Mouse (Mus musculus) lung, adult 2 months (tissue): ENCODE data around the gene A1cf. TPM values are rescaled to one million over a fixed set of nuclear protein-coding genes. Genes with fewer than 3 reads are reported as not detected.

Experiments
- DNase-seq: peaks from one replicate; pipeline ENCODE4 v3.0.0; 2022
- H3K4me1 ChIP-seq: fragments of 200-500 bp; 2 replicates; pipeline ENCODE4 v1.6.1; 2011; ENCODE audit warnings: low read length; ENCODE audit not compliant: control insufficient read depth, insufficient read depth
- H3K4me3 ChIP-seq: fragments of 200-500 bp; replicated peaks from 2 replicates; pipeline ENCODE3; 2011; ENCODE audit warnings: low read depth, mild to moderate bottlenecking, control low read depth, low read length; ENCODE audit errors: extremely low read depth
- CTCF ChIP-seq: fragments of 200-500 bp; IDR thresholded peaks from 2 replicates; pipeline ENCODE4 v1.5.1; 2011; ENCODE audit warnings: mild to moderate bottlenecking, low read length, control low read depth; ENCODE audit not compliant: insufficient read depth
- POLR2A ChIP-seq: fragments of 200-500 bp; IDR thresholded peaks from 2 replicates; pipeline ENCODE4 v1.6.1; 2011; ENCODE audit warnings: low read depth, mild to moderate bottlenecking, control low read depth, low read length, borderline replicate concordance; ENCODE audit errors: extremely low read depth
- WGBS: fragments of 180-500 bp; shearing (Covaris S2); methylation state at CpG from one replicate; pipeline ENCODE4 v1.1.7; 2018; 5-methylcytosine and 5-hydroxymethylcytosine counted together
- polyA plus RNA-seq: library from polyadenylated mRNA; depleted of rRNA; stranded (reverse); fragments of >200 nt; gene quantifications from 2 replicates; pipeline ENCODE4 v1.2.3, GENCODE M21; 2012

A1cf gene
- polyA plus RNA-seq, 1 experiment: not detected

DNA sequence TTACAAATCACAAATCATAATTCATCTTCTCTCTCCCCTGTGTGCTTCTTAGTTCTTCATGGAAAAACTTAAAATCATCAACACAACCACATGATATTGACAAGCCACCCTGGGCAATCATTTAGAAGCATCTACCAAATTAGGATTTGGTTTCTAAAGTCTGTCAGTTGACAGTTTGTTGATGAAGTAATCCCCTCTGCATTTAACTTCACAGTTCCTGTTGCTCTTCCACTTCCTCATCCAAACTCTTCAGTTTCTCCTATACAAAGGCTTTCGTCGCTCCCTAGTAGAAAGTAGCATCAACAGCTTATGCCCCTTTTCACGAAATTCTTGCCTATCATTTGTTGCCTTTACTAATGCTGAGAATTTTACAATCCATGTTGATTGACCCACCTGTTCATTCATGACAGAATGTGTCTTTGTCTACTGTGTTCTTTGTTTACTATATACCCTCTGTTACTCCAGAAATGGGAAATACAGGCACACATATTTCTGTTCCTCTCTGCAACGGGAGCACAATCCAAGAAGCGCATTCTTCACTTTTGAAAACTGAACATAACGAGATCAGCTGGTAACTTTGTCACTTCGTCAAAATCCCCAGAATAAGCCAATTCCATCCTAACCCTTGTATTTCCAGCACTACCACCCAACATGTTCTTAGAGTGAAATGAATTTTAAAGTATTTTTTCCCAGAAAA, 82.4 kb downstream of the A1cf start:
- 68% methylated on average over 7 of the region's 7 CpGs for WGBS
- H3K4me1 ChIP-seq: no peaks in the 10 kb centered on the region

DNA sequence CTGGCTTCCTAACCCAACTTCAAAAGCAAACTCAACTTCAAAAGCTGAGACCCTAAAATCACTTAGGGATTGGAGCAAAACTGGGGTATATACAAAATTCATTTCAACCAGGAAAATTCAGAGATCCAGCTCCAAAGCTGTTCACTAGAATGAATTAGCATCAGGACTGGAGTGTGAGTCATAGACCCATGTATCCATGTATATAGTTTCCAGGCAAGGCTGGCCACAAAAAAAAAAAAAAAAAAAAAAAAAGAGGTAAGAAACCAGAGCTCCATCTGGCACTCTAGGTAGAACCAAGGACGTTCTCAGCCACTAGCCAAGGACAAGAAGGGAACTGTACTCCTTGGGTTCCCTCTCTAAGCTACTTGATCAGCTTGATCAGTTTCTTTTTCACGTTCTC, 85.2 kb downstream of the A1cf start:
- Histone ChIP-seq H3K4me3 (no peak overlapping the region), H3K4me1 (no peaks in the 10 kb centered on the region)
- DNase-seq: no peak
- TF ChIP-seq POLR2A: no peak
- no peak for TF ChIP-seq CTCF
- WGBS: 83% methylated on average over 2 of the region's 2 CpGs

More for the DNA sequence above, 82.4 kb downstream of the A1cf start:
- H3K4me3 ChIP-seq: no peak overlapping the region
- TF ChIP-seq POLR2A (no peak), CTCF (no peak)
- DNase-seq: no peak

DNA sequence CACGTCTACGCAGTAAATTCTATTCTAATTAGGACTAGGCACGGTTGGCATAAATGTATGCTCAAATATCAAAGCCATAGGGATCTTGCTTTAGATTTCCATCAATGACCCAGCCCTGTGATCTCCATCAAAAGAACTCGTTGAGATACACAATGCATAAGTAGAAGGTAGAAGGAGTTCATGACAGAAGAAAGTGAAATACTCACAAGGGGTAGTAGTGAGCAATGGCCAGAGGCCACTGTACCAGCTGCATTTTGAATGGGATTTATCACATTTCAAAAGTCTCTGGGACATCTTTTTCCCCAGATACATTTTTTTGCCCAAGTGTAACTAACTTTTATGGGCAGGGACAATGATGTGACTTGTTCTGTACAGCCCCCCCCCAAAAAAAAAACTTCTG, 85.7 kb downstream of the A1cf start:
- Histone ChIP-seq H3K4me1 (no peaks in the 10 kb centered on the region), H3K4me3 (no peak overlapping the region)
- DNase-seq: no peak
- TF ChIP-seq CTCF (no peak), POLR2A (no peak)
- WGBS: 81% methylated on average over 4 of the region's 4 CpGs

DNA sequence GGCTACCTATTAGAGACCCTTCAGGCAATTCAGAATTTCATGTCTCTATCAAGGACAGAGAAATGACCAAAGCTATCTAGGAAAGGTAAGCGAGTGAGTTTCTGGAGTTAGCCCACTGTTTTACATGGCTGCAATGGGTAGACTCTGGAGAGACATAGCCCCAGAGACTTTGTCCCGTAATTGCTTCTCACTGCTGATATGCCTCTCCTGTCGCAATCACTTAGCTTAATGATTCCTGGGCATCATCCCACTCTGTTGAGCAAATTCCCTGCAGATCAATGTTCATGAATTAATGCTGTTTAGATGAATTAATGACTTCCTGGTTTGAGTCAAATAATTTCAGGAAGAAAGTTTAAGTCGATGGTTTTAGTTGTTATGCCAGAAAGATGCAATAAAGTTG, 86.1 kb downstream of the A1cf start:
- Histone ChIP-seq H3K4me1 (no peaks in the 10 kb centered on the region), H3K4me3 (no peak overlapping the region)
- 85% methylated on average over 4 of the region's 4 CpGs for WGBS
- TF ChIP-seq CTCF (no peak), POLR2A (no peak)
- DNase-seq: no peak

DNA sequence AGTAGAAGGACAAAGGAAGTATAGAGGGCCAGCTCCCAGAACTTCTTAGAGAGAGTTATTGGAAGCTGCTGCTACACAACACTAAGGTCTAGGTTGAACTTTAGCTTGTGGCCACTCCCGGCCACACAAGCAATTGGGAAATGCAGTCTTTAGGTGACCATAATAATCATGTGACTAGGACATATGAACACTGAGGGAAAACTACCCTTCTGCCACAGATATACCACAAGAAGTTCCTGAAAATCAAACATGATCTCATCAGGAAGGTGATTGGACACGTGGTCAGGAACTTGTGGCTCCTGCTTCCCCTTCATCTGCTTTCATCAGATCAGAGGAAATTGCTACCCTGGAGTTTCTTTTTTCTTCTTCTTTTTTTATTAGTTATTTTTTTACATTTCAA, 87.8 kb downstream of the A1cf start:
- no peak overlapping the region for H3K4me3 ChIP-seq
- 62% methylated on average over 2 of the region's 2 CpGs for WGBS
- TF ChIP-seq POLR2A (no peak), CTCF (no peak)
- DNase-seq: no peak
- no peaks in the 10 kb centered on the region for H3K4me1 ChIP-seq

DNA sequence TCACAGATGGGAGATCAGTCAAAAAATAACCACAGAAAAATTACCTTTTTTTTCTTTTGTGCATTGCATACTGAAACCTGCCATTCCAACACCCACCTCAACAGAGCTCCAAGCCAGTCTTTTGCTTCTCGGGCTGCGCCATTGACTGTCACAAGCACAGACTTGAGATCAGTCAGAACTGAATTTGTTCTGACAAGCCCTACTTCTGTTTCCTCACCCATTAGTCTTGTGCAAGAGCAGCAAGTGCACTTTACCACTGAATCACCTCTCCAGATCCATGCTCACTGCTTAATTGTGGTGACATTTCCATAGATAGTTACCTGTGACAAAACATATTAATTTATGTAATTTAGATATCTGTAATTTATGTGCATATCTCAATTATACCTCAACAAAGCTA, 91.9 kb downstream of the A1cf start:
- DNase-seq: no peak
- 68% methylated on average over 2 of the region's 2 CpGs for whole genome bisulfite sequencing
- no peak overlapping the region for H3K4me3 ChIP-seq
- TF ChIP-seq CTCF (no peak), POLR2A (no peak)
- H3K4me1 ChIP-seq: no peaks in the 10 kb centered on the region

DNA sequence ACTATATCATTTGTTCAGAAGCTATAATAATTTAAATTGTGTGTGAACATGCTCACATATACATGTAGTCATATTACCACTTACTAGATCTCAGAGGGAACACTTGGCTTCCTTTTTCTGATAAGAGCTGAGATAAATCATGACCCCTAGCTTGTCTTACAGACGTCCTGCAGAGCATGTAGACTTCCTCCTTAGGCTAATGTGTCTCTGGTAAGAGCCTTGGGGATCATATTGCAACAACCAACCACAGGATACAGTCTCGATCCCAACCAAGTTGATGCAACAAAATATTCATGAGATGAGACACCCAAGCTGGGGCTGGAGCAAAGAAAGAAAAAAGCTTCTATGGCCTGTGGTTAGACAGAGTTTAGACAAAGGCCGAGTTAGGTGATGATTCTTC, 94.6 kb downstream of the A1cf start:
- no peak for TF ChIP-seq CTCF
- no peak for TF ChIP-seq POLR2A
- 45% methylated on average over 3 of the region's 3 CpGs for WGBS
- DNase-seq: no peak
- no peaks in the 10 kb centered on the region for H3K4me1 ChIP-seq
- no peak overlapping the region for H3K4me3 ChIP-seq

DNA sequence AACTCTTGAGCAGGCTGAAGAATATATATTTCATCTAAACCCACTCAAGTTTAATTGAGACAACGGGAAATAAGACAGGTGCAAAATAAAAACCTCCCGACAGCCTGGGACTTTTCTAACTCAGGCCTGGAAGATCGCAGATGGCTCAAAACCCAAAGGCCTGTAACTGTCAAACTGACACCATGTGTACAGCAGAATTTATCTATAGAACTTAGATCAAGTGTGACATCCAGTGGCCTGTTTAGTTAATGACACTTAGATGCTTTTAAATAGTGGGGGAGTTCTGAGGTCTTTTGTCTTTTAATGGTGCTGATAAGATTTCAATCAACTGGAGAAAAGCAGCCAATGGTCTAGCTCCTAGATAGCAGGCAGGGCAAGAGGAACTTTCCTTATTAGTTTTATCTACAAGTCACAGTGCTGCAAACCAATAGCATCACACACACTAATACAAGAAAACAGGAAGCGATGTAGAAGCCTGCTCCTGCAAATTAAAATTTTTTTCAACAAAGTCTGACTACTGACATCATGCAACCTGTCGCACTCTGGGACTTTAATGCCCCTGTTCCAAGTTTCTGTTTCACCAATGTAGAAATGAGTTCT, 99.5 kb downstream of the A1cf start:
- no peak for TF ChIP-seq POLR2A
- TF ChIP-seq CTCF: no peak
- no peak overlapping the region for H3K4me3 ChIP-seq
- 62% methylated on average over 5 of the region's 5 CpGs for WGBS
- H3K4me1 ChIP-seq: no peaks in the 10 kb centered on the region
- DNase-seq: no peak

DNA sequence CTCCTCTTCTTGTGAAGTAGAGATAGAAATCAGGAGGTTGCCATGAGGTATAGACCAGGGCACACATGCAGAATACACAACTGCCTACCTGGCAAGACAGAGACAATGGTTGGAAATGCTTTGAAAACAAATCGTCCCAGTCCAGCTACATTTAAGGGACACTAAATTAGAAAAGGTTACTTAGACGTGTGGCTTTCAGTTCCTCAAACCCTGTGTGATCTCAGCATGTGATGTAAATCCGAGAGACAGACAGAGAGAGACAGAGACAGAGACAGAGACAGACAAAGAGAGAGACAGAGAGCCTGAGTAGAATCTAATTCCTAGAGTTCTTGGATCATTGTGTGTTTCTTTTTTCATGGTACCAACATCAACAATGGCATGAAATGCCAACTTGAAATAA, 102.8 kb downstream of the A1cf start:
- Histone ChIP-seq H3K4me3 (no peak overlapping the region), H3K4me1 (no peaks in the 10 kb centered on the region)
- DNase-seq: no peak
- TF ChIP-seq CTCF (no peak), POLR2A (no peak)
- 49% methylated on average over 3 of the region's 3 CpGs for WGBS

DNA sequence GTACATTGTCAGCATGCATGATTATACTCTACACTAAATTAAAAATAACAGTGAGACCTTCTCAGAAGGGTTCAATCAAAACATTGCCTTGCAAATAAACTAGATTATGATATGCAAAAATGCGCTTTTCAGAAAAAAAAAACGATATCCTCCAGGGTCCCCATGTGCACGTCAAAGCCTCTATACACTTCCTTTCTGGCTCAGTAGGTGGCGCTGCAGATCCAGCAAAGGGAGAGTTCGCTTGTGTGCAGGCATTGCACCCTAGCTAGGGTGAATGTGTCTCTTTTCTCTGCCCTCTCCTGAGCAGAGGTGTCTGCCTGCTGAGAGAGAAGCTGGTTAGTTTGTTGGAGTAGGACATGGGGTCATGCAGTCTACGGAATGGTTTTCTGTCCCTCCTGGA, 103.4 kb downstream of the A1cf start:
- H3K4me1 ChIP-seq: no peaks in the 10 kb centered on the region
- WGBS: 8% methylated on average over 6 of the region's 6 CpGs
- no peak overlapping the region for H3K4me3 ChIP-seq
- peak; percentile 72 for DNase-seq
- TF ChIP-seq POLR2A (no peak), CTCF (peak; percentile 97)
